Mouse (Mus musculus) brain, embryonic 14.5 days (tissue): ENCODE data around the gene Ccdc187.

Experiments used
- CTCF ChIP-seq: fragments of 200-500 bp; IDR thresholded peaks from 2 replicates; pipeline ENCODE4 v1.5.1; 2012; ENCODE audit warnings: inconsistent platforms, mild to moderate bottlenecking, moderate library complexity, borderline replicate concordance; ENCODE audit not compliant: insufficient read depth, insufficient read length; ENCODE audit errors: extremely low read depth
- POLR2A ChIP-seq: fragments of 200-500 bp; IDR thresholded peaks from 2 replicates; pipeline ENCODE4 v1.6.1; 2012; ENCODE audit warnings: mild to moderate bottlenecking, inconsistent platforms, borderline replicate concordance; ENCODE audit not compliant: poor library complexity, insufficient read depth, insufficient read length, severe bottlenecking; ENCODE audit errors: extremely low read depth

DNA sequence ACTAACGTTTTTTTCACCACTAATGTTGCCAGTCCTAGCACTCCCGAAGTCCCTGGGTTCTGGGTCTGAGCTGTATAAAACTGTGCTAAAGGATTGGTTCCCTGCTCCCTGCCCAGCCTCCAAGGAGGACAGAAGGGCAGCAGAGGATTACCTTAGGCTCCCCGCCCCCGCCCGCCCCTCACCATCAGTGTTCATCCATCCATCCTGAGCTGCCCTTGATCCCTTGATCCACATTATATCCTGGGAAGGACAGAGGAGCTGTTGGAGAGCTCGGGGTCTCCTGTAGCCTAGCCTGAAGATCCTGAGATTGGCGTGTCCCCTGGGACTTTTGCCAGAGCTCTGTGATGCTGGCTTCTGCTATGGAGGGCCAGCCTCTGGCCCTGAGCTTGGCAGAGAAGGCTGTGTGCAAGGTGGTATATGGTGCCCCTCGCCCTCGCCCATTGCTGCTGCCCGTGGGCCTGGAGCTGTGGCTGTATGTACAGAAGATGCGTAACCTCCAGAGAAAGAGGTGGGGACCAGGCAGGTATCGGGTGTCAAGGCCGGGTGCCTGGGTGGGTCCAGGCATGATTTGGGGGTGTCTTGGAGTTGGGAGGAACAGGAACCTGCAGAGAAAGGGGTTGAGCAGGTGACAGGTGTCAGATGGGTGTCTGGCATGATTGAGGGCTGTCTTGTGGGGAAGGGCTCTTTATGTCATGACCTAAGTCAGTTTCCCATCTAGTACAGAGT is 25.3 kb upstream of the Ccdc187 start:
- no peak for TF ChIP-seq CTCF
- no peak for TF ChIP-seq POLR2A
